Mouse (Mus musculus): ENCODE measurements at regions not wholly inside any gene's neighbourhood (a gene's known extent, or its start where the extent isn't known, plus 50 kb on each side); places are given as distances from the start of the nearest gene placed in this dataset.
"Not testable (repeated sequence)": the region's sequence is repeated elsewhere in the genome, so short reads cannot be mapped to it uniquely, and the experiment has no call there.

DNA sequence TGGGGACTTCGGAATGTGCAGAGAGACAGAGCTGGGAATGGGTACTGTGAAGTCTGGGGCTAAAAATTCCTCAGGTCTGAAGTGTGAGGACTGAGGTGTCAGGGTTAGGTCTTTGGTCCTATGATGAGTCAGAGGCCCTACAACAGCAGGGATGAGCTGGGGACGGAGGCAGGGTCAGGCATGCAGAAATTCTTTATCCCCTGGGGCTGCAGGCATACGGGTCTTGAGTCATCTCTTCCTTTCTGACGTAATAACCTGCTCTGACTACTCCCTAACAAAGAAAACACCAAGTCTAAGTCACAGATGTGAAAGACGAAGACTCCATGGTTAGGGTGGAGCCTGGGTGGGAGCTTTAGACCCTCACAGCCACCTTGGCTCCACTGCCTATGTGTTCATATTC is 185.6 kb upstream of the Serp2 start:
- intact Hi-C loops (cut with DNase I), result no loop called here
- DNase-seq (ENCODE audit: low spot score in 2 of 2), result no peak

DNA sequence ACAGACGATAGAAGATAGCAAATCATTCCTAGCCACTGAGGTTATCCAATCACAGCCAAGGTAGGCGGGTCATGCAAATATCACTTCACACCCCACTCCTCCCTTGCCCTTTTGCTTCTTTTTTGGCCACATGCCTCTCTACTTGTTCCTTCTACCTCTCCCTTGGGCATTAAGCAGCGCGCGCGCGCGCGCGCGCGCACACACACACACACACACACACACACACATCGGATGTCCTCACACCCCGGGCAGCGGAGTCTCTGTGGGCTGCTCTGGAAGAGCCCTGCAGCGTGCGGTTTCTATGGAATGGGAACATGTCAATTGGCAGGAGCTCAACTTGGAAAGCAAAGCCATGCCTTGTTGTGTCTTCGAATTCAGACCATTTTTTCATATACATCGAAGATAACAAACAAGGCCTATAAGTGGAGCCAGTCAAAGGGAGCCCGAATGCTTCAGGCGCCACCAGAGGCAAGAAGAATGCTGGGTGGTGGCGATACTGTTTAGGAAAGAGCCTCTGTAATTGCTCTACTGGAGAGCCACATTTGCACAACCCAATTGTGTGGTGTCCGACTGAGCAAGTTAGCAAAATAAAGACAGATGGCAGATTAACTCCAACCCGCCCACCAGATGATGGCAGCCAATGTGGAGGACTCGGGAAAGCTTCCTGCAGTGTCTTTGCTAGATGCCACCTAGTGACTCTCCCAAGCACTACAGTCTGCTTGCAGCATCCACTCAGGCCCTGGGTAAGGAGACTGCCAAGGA is 183.3 kb upstream of the Serp2 start:
- peak; percentile 80 to 93 for DNase-seq (ENCODE audit: low spot score in 2 of 2)
- intact Hi-C loops (cut with DNase I), result no loop called here

DNA sequence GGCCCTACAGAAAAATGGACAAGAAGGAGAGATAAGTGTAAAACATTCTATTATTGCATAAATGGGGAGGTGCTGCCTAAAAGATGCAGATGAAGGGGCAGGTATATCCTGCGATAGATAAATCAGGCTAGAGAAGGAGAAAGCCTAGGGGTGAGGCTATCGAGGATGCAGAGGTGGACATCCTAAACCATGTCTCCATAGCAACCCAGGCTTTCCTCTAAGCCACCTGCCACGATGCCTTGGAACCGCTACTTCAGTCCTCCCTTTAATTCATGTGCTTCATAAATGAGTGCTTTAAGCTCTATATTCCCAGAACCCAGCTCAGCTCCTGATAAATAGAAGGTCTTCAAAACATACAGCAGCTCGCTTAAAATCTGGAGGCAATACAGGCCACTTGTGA is 179.3 kb upstream of the Serp2 start:
- DNase-seq (ENCODE audit: low spot score in 2 of 2), result no peak
- intact Hi-C loops (cut with DNase I), result no loop called here

DNA sequence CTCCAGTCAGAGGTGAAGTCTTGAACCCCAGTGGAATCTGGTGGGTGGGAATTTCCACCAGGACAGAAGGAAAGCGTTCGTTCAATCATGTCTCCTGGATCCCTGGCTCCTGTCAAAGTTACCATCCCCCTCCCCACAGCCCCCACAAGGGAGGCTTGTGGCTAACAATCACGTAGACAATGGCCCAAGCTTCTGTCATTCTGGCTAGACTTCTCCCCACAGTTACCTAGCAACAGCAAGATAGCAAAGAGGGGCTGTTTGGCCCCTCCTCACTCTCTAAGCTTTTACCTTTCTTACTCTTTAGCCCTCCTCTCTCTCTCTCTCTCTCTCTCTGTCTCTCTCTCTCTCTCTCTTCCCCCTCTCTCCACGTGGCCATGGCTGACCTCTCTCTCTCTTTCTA is 178.4 kb upstream of the Serp2 start:
- intact Hi-C loops (cut with DNase I), result no loop called here
- DNase-seq (ENCODE audit: low spot score in 2 of 2), result no peak

DNA sequence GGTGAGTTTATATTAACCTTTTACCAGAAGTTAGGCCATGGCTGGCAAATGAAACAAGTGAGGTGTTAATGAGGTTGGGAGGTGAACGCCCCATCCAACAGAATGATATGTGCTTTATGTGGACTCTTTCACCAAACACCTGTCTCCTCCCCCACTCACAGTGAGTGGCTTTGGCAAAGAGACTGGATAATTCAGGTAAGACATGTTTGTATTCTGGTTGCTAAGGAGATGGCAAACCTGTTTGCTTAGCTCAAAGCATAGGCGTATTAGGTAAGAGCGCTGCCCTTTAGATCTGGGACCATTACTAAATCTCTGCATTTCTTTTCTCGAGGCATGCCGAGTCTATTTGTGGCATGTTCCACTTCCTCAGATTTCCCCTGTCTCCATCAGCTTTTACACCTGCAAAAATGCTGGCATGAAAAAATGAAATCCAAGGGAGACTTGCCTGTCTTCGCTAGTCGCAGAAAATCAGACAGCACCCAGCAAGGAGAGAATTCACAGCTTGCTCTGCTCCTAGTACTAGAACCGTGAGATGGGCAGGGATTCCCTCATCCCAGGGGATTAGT is 176.7 kb upstream of the Serp2 start:
- intact Hi-C loops (cut with DNase I), result no loop called here
- DNase-seq (ENCODE audit: low spot score in 2 of 2), result no peak

DNA sequence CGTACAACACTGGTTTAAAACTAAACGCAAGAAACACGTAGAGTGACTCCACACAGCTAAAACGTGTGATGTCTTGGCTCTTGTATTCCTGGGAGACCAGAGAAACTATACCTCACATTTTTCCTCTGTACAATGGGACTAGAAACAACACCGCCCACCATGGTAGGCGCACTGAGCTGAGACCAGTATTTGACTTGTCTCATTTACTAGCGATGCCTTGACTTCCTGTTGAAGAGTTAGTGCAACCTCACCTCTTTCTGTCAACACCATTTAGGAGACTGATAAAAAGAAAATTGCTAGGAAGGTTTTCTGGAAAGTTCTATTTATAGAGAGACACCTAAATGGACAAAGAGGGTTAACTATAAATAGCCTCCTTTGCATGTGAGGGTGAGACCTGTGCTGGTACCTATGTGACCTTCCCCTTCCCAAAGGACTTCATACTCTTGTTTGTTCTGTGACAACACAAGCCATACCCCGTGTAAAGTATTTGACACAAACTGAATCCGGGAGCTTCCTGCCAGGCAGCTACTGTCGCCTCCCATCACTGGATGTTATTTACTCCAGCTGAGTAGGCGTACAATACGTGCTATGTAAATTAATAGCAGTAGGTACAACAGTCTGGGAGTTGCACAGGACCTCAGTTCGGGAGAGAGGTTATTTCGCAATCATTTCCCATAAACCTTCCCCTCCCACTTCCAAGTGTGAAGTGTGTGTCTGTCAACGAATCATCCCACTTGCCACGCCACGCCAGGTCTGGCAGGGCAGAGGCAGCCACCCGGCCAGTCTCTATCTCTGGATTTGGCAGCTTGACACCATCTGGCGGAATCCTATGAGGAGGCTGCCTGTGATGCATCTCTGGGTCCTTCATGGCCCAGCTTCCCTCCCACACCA is 174.7 kb upstream of the Serp2 start:
- intact Hi-C loops (cut with DNase I), result no loop called here
- no peak for DNase-seq (ENCODE audit: low spot score in 2 of 2)

DNA sequence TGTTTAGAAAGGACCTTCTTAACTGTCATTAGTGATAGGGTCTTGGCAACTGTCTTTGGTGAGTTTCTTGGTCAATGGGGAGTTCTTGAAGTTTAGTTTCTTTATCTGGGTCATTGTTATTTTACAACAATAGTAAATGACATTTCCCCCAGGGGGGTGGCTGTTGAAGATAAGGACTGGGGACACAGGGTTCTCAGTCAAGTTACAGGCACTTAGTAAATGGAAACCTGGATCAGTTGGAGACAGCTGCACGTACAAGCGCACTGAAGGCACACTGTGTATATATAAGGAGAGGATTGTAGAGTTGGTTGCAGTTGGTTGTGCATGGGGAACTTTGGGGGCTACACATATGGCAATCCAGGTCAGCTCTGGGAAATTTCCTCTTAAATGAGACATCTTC is 169.2 kb upstream of the Serp2 start:
- DNase-seq (ENCODE audit: low spot score in 2 of 2), result no peak

DNA sequence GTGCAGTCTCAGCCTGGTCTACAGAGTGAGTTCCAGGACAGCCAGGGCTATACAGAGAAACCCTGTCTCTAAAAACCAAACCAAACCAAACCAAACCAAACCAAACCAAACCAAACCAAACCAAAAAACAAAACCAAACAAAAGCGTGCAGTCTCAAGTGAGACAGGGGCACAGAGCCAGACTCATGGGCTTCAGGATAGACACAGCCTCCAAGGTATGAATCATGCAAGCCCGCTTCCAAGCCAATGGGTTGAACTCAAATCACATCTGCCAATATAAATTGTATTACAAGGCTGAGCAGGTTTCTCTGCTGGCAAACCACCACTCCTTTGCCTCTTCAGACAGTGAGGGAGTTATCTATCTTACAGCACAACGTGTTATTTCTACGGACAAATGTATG is 168.5 kb upstream of the Serp2 start:
- intact Hi-C loops (cut with DNase I); DNase-seq (ENCODE audit: low spot score in 2 of 2): not testable (repeated sequence)

More for the DNA sequence above, 169.2 kb upstream of the Serp2 start:
- intact Hi-C loops (cut with DNase I), result no loop called here

DNA sequence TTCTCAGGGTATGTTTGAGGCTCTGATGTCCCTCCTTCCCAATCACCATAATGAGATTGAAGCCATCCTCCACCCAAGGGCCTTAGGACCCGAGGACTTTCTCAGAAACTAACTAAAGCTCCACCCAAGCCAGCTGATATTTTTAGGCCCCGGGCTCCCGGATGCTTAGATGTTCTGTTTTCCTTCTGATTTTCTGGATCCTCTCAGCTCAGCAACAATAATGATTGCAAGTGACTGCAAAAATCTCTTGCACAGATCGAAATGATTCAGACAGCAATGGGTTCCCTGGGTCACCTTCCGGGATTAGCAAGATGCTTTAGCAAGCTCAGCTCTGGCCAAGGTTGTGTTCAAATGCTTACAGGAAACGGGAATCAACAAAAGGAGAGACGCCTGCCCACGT is 168.1 kb upstream of the Serp2 start:
- no peak for DNase-seq (ENCODE audit: low spot score in 2 of 2)
- intact Hi-C loops (cut with DNase I), result no loop called here

DNA sequence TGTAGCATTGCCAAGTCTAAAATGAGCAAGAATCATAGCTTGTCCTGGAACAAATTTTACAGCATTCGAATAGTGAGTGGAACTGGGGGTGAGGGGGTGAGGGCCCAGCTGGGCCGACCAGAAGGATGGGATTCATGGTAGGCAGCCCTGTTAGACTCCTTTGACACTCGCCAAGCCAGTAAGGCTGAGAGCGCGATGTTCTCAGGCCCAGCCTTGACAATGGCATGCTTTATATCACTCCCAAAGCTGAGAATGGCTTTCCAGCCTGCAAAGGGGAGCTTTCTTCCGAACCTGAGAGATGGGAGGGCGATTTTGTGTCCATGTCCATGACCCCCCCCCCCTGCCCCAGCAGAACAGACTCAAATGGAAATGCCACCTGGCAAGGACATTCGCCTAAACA is 167.7 kb upstream of the Serp2 start:
- intact Hi-C loops (cut with DNase I), result no loop called here
- peak; percentile 40 to 42 for DNase-seq (ENCODE audit: low spot score in 2 of 2)

DNA sequence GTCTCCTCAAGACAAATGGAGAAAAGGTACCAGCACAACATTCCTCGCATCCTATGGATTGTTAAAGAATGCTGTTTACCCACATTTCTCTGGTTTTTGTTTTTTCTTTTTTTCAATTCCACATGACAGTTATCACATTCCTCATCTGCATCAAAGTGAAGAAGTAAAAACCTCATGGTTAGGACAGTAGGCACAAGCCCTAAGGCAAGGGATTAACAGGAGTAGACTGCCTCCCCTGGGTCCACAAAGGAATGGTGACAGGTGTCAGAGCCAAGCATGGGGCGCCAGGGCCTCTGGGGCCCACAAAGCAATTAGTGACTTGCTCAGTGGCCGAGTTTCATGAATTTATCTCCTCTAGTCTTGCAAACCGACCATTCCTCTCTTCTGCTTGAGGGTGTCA is 166.9 kb upstream of the Serp2 start:
- intact Hi-C loops (cut with DNase I), result no loop called here
- DNase-seq (ENCODE audit: low spot score in 2 of 2), result no peak

DNA sequence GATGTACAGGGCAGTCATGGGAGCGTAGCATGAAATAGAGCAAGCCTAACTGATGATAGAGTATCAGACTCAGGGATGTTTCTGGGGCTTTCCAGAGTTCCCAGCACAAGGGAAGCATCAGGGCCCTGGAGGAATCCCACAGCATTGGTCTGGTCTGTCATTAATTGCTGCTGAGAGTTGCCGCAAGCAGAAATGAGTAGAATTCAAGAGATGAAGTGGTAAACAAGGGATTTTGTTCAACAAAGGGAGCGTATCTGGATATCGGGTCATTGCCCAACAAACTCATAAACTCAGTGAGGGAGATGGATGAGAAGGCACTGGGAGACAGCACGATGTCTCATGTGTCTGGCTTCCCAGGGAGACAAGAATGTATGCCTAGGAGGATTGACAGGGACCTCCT is 165.6 kb upstream of the Serp2 start:
- intact Hi-C loops (cut with DNase I), result no loop called here
- DNase-seq (ENCODE audit: low spot score in 2 of 2), result no peak

DNA sequence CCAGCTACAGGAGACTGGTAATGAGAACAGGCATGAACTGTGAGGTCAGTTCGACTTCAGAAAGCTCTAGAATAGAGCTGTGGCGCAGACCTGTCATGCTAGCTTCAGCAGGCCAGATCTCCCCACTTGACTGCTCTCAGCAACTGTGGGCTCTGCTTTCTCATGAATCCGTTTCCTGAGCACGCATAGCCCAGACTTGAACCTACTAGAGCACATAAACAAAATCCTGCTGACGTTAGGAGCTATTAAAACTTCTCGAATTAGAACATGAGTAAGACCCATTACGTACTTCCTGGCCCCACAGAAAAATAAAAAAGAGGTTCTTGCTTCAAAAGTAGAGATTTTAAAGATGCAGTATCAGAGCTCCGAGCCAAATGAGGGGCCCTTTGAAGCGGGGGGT is 165.1 kb upstream of the Serp2 start:
- DNase-seq (ENCODE audit: low spot score in 2 of 2), result no peak
- intact Hi-C loops (cut with DNase I), result no loop called here

DNA sequence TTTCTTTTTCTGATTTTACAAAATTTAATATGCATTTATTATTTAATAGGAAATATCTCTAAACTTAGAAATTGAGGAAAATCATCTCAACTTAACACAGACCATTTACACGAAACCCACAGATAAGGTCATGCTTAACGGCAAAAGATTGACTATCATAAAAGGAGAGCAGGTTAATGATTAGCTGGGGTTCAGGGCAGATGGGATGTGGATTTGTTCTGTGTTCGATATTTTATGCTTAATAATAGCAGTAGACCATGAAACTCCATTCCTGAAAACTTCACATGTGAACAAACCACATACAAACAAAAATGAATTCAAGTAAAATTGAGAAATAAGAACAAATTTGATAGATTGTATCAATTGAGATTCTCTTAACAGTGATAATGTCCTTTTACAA is 160.4 kb upstream of the Serp2 start:
- no peak for DNase-seq (ENCODE audit: low spot score in 2 of 2)
- intact Hi-C loops (cut with DNase I), result no loop called here

DNA sequence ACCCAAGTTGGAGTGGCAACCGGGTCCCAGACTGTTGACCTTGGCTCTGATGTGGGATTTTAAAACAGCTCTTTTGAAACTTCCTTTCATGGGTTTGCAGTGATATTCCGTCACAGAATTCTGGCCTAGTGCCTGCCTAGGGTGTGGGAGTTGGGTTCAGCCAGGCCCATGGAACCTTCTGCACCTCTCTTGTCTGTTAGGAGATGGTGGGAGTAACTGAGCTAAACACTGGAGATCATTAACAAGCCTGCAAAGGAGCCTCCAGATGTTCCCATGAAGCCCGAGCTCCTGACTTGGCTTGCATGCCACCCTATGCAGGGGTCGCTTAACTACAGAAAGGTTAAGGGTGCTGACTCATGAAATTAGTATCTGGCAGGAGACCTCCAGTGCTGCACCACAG is 158.0 kb upstream of the Serp2 start:
- intact Hi-C loops (cut with DNase I), result no loop called here

DNA sequence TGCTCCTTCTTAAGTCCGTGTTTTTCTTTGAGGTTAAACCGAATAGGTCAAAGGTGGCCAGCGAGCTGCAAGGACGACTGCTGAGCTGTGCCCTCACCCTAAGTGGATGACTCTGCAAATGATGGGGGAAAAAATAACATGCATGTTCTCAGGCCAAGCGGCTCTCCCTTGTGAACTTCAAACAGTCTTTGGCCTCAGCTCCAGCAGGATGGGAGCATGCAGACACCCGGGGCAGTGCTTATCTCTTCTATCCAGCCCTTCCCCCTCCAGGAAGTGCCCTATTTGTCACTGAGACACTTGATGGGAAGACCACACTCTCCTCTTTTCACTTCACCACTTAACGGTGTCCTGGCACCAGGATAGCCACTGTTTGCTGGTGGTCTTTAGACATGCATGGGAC is 157.3 kb upstream of the Serp2 start:
- intact Hi-C loops (cut with DNase I), result no loop called here
- no peak for DNase-seq (ENCODE audit: low spot score in 2 of 2)

More for the DNA sequence above, 158.0 kb upstream of the Serp2 start:
- no peak for DNase-seq (ENCODE audit: low spot score in 2 of 2)

DNA sequence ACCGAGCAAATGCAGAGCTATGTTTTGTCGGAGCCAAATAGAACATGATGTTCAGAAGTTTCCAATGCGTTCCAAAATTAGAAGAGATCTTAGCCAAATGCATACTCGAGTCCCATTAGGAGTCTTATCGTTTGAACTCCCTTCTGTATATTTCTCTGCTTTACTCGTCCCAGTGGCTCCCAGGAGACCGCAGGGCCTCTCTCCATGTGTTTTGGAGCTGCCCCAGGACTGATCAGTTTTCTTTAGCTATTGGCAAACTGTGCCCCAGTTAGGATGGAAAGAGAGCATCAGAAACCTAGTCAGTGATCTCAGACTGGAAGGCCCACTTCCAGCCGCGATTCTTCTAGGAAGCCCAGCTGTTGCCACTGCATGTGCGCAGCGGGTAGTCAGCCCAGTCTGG is 152.0 kb upstream of the Serp2 start:
- DNase-seq (ENCODE audit: low spot score in 2 of 2), result peak; percentile 19 to 63
- intact Hi-C loops (cut with DNase I), result no loop called here

DNA sequence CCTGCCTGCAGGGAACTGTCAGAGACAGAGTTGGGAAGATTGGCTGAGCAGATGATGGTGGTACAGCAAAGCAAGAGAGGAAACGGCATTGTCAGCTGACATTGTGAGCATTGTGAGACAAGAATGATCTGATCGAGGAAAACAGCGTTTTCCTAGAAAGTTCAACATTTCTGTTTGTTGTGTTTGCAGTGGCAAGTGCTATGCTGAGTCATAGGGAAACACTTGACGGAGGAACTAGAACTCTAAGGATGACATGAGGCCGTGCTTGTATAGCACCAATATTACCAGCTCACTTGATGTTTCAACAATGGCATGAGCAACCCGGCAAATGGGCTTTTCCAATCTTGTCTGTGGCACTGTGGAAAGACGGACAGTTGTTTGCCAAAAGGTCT is 146.7 kb upstream of the Serp2 start:
- no peak for DNase-seq (ENCODE audit: low spot score in 2 of 2)
- intact Hi-C loops (cut with DNase I), result no loop called here

DNA sequence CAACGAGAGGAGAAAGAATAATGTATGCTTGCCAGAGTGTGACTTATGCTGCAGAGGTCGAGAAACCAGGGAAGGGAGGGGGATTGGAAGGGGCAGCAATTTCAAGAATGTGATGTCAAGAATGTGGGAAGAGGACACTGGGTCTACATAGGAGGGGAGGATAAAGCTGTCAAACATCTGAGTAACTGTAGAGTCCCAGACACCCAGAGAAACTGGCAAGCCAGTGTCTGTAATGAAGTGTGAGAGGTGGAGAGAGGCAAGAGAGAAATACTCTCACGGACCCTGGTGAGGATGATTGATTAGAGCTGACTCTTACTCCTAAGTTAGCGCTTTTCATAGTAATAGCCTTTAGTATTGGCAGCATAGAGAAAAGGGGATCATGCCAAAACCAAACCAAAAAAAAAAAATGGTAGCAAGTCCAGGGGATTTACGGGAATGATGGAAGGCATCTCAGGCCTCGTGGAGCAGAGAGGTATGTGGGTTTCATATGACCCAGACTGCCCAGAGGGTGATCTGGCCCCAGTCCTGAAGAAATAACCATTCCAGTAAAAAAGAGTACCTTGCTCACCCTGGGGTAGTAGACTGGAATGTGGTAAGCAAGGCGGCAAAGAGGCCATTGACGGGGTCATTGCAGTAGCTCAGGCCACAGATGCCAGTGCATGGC is 146.2 kb upstream of the Serp2 start:
- no peak for DNase-seq (ENCODE audit: low spot score in 2 of 2)
- intact Hi-C loops (cut with DNase I), result no loop called here

Measured in left cerebral cortex, postnatal 14 days (tissue).